Mouse (Mus musculus) induced T-regulatory cell, adult 2 months (primary cell): ENCODE results near the gene Cps1.

Experiments used
- DNase-seq: peaks from one replicate; pipeline ENCODE4 v3.0.0-alpha.2; 2012; ENCODE audit warnings: low read depth

Gene Cps1

DNA sequence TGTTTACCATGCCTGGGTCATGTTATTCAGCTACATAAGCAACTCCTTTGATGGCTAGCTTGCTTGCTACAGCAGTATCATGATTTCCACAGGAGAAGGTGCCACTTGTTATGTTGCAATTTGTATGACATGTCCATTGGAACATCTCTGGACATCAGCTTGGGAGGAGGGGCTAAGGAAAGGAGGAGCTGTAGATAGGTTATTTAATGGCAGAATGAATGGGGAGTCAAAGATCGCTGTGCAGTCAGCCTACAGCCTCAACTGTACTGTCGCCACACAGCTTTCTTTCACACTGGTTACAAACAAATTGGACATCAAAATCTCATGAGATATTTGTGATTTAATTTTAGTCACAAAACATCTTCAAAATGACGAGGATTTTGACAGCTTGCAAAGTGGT is at the start of gene Cps1:
Cps1 (plus strand) TSS at position 230 of the 400 bp plus-strand sequence.
- no peak for DNase-seq

DNA sequence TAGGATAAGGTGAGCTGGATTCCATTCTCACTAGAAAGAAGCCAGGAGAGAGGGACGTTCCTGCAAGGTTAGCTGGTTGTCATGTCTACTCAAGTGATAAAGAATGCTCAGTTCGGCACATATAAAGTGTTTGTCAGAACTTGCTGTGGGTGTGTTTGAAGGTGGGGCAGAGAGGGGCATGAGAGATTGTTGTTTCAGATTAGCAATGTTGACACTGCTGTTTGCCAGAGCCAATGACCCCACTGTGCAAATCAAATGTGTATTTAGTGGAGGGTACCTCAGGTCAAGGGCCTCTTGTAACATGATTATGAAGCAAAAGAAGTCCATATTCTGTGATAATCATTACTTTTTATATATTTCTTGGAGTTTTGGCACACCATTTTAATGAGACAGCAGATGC is 45.1 kb upstream of the Cps1 start:
- no peak for DNase-seq

DNA sequence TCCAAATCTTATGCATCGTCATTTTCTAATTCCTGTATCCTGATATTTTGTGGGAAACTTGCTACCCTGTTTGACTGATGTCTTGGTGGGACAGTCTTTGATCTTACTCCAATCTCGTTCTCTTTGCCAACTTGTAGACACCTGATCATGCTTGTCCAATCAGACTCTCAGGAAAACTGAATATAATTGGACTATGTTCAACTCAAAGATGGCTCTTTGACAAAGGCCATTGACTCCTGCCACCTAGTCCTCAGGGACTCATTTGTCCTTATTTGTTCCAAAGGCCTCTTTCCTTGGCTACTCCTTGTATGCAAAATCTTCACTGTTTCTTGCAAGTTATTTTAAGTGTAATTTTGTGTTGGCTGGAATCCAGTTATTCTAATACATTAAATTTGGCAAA is 44.2 kb upstream of the Cps1 start:
- no peak for DNase-seq

DNA sequence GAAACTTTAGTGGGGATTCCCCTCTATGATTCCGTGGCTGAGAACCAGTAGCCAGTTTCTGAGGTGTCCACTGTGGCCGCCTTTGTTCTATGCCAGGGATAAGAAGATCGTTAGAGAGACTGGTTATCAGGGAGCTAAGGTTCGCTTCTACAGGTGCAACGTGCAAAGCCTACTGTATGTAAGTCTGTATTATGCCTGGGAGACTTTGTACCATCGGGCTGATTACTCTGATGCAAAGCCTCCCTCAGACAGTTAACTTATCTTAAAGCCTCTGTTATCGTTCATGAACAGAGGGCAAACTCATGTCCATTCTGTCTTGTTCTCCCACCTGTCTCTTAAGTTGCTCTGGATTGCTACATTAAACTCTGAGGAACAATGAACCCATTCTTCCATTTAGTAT is 43.7 kb upstream of the Cps1 start:
- no peak for DNase-seq

DNA sequence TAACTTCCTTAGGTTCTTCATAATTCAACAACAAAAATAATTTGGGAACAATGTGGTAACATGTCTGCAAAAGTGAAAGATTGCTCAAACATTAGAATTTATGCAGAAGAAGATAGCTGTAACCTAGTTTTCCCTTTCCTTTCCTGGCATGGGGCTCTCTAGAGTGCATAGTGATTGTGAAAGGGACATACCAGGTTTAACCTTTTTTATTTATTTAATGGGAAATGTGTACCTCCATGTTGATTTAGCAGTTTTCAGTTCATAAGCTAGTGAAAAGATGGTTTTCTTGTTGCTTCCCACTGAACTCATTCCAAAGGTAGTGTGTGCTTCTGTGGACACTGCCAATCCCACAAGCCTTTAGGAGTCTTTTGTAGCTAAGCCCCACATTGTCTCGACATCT is 30.4 kb upstream of the Cps1 start:
- no peak for DNase-seq

DNA sequence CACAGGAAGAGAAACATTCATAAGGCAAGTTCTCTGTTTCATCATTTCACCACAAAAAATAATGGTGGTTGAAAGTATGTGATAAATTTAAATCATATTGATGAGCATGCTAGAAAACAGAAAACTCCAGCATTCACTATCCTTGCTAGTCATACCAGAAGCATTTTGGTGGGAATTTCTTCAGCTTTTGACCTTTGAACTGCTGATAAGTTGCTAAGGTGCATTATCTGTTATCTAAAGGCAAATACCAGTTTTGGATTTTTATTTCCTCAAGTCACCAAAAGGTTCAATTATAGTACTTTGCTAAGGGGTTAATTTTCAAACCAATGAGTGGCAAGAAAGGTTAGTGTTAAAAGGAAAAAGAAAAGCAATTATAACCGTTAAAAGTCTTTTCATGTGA is 23.6 kb upstream of the Cps1 start:
- DNase-seq, result no peak

DNA sequence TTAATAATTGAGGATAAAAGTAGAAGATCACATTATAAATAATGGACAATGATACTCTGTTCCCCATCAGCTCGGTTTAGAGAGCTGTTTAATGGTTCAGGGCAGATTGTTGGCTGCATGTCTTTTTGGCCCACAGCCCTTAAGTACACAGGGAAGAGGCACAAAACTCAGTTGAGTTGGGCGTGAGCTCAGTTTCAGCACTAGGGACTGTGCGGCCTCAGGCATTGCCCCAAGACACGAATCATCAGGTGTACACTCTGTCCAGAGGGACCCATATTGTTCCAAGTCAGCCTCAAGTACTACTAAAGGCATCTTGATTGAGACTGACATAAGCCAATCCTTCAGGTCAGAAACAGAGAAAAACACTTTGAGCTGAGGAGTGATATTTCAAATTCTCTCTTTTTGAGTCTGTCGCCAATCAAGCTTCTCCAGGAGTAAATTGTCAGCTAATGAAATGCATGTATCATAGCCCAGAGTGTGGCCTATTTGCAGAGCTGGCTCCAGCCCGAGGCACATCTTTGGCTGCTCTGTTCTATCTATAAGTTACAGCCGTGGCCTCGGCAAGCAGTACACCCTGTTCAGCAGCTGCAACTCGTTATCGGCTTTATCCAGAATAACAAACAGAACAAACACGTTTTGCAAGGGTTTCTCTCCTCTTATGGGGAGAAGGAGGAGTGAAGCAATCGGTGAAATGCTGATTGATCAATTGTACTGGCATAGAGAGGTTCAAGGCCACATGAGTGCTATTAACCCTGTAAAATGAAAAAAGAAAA is 19.2 kb upstream of the Cps1 start:
- DNase-seq, result no peak

DNA sequence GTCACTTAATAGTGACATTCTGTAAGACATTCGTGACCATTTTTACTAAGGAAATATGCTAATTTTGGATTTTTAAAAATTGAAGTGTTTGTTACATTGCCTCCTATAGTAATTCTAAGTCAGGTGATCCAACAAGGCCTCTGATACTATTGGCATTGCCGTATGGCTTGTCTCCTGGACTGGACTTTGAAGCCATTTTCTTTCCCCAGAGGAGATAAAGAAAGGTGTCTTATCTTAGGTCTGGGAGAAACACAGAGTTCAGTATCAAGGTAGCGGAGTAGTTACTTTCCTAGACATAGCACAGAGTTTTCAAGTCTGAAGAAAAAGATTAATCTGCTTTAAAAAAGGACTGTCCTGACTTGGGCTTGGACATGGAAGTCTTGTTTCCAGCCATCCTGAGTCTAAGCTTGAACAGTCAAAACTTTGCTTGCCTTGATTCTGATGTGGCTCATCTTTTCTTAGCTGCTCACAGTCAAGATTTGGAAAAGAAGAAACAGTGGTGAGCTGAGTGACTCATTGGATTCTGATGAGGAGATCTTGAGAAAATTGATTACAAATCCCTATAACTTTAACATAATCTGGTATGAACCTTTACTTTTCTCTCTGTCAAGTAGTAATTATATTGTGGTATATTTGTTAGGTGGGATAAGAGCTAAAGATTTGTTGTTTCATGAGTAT is 11.1 kb upstream of the Cps1 start:
- DNase-seq, result no peak

DNA sequence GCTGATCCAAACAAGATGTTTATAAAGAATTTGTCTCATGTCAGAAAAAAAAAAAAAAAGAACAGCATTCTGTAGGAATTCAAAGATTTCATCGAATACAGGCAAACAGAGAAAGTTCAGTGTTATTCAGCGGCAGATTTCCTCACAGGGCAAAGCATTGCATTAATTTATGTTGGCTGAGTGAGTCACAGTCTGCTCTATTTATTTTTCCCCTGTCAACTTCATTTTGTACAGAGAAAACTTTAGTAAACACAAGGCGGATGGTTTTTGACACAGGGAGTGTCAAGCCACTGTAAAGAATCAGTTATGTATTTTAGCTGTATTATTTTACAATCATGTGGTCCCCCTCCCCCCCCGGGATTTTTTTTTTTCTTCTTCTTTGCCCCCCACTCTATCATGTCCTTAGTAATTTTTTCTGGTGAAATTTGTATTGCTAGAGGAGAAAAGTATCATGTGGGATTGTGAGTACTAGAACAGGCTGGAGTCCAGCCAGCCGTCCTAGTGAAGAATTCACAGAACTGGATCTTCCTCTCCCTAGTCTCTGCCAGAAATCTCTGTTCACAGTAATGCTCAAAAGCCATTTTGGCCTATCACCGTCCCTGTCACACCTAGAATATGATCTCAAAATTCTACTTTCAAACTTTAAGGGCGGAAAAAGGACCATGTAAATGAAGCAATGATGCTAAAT is 9.3 kb upstream of the Cps1 start:
- DNase-seq, result no peak

DNA sequence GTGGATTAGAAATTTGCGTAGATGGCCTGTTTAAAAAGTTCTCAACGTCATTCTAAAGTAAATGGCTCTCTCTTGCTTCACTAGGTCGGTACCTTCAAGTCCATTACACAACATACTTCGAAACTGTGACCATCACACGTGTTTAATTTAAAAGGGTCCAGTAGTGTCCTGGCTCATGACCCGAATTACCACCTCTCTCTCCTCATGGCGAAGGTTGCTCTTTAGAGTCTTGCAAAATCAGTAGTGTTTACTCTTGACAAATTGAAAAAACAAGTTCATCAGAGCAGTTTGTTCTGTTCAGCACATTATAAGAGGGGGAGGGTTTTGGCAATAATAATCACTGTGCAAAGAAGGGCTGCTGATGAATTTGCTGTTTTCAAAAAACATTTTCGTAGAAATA is 6.3 kb upstream of the Cps1 start:
- no peak for DNase-seq

DNA sequence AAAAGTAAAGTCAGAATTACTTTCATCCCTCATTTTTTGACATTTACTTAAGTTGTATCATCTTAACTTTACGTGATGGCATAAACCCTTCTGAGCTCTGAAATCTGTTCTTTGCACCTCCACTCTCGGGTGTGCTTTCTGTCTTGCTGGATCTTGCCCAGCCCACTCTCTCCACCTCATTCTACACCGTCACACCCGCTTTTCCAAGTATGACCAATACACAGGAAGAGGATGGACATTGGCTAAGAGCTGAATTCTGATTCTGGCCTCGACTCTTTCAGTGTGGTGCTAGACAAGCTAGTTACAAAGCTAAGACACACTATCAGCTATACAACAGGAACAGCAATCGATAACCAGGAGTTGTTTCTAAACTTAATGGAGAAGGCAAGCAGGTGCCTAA is 5.0 kb upstream of the Cps1 start:
- DNase-seq, result no peak

DNA sequence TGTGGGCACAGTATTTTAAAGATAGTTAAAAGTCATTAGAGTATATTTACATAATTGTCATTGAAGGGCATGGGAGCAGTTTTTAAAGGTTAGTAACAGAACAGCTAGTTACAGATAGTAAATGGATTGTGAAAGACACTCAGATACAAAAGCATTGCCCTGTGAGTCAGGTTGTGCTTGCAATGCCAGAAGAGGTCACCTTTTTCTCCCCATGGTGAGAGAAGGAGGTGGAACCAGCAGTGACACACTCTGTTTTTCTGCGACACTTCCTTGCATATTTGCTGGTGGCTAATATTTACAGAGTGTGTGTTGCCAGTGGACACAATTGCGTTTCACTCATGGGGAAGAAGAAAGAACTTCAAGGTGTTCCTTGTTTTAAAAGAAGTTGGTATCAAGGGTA is 2.6 kb downstream of the Cps1 start:
- no peak for DNase-seq

DNA sequence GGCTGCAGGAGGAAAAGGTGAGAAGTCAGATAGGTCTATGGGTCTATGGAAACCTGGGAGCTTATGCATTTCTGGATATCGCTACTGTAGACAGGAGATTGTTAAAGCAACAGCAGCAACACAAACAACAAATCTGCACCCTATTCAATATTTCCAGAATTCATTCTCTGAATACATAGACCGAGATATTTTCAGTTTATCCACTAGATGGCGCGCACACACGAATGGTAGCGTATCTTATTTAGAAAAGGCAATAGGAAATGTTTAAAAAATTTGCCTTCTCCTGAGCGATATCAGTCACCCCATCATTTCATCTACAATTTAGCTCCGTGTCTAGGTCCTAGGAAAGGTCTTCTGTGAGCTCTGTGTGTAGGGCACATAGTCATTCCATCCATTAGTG is 21.1 kb downstream of the Cps1 start:
- DNase-seq, result peak; percentile 35

DNA sequence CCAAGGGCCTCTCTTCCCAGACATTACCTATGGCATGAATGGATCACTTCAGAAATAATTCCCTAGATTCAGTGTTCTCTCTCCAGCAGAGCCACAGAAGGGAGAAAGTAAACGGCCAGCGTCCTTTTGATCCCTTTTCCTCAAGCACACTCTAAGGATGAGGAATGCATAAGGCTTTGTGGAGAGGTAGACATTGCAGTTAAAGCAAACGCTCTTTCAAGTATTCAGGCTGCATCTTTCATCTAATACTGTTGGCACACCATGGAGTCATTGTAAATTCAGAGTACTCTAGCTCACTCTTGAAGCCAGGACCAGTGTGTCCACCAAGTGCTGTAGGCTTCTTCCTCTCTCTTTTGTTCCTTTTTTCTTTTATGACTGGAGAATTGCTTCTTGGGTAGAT is 28.4 kb downstream of the Cps1 start:
- DNase-seq, result no peak

DNA sequence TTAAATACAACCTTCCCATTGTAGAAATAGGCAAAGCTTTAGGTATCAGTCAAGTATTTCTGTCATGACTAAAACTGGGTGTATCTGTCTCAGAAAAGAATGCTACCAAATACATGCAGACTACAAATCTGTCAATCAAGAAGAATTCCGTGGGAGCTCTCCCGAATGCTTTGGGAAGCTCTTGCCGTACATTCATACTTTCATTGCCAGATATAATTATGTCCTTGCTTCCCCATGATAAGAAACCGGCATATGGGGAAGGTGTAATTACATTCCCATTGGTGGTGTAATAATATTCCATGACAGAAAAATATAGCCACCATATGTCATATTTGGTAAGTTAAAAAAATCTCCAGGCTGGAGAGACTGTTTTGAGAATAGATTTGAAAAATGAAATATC is 44.5 kb downstream of the Cps1 start:
- DNase-seq, result no peak

DNA sequence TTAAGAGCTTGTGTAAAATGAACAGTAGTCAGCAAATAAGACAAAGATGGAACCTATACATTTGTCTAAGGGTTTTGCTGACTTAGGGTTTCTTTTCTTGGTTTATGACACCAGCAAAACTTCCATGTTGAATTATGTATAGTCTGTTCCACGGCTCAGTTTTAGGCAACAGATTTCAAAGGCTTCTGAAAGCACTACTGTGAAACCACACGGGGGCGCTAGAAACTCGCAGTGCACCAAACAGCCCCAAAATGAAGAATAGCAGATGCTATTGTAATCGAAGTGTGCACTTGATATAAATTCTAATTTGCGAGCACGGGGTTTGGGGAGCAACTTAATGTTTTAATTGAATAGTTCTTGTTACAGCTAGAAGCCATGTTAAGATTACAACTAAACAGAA is 58.3 kb downstream of the Cps1 start:
- peak; percentile 37 for DNase-seq

DNA sequence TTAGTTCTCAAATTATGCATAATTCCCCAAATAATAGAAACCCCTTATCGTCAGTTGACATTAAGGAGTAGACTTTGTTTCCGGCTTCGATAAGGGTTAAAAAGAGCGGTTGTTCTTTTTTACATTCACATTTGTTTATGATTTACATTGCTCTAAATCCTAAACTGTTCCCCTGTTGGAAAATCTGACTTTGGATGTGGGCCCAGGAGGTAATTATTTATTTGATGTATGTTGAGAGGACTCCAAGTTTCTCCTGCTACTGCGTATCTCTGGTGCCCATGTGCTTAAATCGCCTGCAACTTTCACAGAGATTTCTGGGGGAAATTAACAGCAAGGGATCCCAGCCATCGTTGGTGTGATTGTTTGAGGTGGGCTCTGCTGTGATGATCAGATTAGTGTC is 59.4 kb downstream of the Cps1 start:
- no peak for DNase-seq

DNA sequence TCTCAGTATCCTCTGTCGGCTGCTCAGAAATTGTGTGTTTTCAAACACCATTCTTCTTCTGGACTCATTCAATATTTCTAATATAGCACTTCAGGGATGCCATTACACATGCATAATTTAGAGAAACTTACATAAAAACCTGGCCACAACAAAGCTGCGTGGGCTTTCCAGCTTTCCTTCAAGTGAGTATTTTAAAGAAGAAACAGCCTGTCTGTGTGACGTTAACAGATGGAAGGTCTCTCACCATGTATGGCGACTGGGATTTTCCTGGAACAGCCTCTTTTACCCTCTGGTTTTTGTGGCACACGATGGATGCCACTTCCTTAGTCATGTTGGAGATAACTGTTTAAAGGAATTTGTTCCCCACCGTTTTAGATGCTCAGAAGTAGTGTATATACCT is 60.7 kb downstream of the Cps1 start:
- DNase-seq, result no peak

DNA sequence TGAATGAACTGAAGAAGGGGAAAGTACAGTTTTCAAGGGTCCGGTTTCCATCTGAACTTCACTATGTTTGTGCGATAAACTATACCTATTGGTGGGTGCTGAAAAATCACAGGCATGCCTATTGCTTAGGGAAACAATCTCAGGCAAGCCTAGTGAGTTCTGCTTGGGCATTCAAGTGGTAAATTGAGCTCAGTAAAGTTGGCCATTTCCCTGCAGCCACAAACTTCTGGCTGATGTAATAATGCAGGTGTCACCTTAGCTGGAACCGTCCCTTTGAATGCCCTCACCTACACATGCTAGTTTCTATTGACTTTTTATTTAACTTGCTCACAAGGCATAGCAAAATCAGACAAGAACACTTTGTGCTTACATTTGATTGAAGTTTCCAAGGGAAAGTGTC is 61.3 kb downstream of the Cps1 start:
- DNase-seq, result no peak

DNA sequence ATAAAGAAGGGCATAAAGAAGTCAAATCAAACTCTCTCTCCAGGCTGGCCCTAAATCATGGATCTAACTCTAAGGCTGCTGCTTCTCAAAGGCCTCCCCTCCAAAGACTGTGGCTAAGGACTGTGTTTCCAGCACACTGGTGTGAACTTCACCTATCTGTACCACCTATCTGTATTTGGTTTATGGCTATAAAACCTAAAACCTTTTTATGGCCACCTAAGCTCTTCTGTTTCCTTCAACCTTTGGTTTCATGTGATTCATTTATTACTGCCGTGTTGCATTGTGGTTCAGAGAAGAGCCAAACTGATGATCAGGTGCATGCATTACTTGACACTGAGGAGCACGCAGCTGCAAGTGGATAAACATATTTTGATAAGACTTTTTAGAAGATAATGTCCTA is 74.5 kb downstream of the Cps1 start:
- no peak for DNase-seq

DNA sequence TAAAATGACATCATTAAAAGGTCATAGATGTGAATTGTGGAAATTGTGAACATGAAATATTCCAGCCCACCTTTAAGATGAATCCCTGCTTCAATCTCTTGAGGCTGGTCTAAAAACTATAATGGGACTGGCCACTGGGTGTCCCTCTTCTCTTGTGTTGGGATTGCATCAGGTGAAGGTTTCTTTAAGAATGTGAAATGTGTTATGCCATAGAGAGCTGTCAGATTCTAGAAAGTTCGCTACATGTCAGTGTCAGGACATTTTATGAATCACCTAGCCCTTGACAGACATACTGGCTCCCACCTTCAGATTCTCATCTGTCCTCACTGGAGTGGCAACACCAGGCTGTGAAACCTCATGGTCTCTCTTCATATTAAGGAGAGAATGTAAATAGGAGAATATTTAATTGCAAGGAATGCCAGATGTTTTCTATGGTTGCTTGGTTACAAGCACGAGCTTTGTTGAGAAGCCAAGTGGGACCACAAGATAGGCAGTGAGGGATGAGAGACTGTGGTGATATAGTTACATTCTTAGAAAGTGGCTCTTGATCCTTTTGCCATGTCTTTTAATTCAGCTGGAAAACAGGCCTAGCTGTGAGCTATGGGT is 95.6 kb downstream of the Cps1 start:
- no peak for DNase-seq

DNA sequence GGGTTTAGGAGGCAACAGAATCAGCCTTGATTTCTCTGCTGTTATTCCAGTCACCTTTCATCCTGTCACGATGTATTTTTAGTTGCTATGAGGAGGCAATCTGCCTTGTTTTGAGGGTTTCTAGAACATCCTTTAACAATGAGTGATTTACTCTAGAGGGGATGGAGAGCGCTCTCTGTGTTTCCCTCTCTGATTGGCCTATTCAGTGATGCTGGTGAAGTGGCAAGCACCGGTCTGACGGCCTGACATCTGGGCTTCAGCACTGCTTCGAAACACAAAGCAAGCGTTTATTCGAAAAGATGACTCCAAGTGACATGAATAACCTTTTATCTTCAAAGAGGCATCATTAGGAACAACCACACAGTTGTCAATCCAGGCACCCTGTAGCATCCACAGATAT is 100.8 kb downstream of the Cps1 start:
- DNase-seq, result no peak

DNA sequence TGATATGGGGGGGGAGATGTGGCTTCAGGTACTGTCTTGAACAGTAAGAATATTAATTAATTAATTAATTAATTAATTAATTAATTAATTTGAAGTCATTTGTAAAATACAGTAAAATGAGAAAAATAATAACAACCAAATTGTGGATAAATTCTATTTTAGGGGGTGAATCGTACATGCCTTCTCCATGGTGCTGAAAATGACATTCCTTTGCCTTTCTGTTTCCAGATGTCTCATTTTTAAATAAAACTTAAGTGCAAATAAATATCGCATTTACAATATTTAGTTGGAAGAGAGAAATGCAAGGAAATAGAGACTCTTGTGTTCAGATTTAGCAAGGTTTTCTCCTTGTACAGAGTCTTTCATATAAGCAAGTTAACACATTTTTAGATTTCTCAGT is 112.0 kb downstream of the Cps1 start:
- no peak for DNase-seq
